Mouse (Mus musculus) cerebellum, postnatal 25 days (tissue): ENCODE results near the gene Dbn1.

ENCODE experiments used
- DNase-seq, 2 experiments: peaks; one replicate each; pipeline ENCODE4 v3.0.0; 2021; ENCODE audit warnings: mixed read lengths in 2 of 2

The Dbn1 gene

DNA sequence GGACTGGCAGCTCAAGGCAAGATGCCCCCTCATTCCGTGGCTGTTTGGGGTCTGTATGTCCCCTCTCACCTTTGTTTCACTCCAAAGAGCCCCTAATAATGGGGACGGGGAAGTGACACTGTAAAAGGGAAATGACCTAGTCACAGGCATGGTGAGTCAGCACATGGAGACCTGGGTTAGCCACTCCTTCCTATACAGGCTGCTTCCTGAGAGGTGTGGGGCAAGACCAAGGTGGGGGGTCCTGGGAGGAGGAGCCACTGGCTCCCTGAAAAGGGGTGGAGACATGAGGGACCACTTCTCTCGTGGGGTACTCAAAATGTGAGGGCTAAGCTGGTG is 22.4 kb upstream of the Dbn1 start:
- DNase-seq, result no peak

GRCm38 (mm10) chr13:55508531-55508930 is 20.6 kb upstream of the Dbn1 start:
- DNase-seq, result no peak

GRCm38 (mm10) chr13:55507877-55508276 is 20.0 kb upstream of the Dbn1 start:
- no peak for DNase-seq

DNA sequence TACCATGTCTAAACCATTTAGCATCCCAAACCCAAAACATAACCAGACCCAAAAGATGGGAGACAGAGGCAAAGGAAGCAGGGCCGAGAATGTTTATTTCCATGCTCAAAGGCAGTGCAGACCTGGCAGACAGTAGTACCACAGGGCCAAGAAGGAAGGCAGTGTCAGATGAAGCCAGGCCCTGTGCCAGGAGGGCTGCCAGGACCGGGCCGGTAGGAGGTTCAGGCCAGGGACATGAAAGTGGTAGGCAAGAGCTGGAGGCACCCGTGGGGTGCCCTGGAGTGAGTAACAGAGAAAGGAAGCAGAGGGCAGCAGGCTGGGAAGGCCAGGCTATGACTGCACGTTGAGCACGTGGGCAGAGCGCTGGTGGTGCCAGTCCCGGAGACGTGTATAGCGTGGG is 18.8 kb upstream of the Dbn1 start:
- DNase-seq, result peak; percentile 58 to 76

GRCm38 (mm10) chr13:55505810-55506209 is 17.9 kb upstream of the Dbn1 start:
- DNase-seq, result no peak

GRCm38 (mm10) chr13:55504390-55504789 is 16.5 kb upstream of the Dbn1 start:
- DNase-seq, result no peak

- no peak for DNase-seq
These were observed 14.5 kb upstream of the Dbn1 start for GRCm38 (mm10) chr13:55502405-55502804.

GRCm38 (mm10) chr13:55500575-55500974 is 12.7 kb upstream of the Dbn1 start:
- no peak for DNase-seq

- no peak for DNase-seq
These were observed 11.0 kb upstream of the Dbn1 start for GRCm38 (mm10) chr13:55498906-55499305.

DNA sequence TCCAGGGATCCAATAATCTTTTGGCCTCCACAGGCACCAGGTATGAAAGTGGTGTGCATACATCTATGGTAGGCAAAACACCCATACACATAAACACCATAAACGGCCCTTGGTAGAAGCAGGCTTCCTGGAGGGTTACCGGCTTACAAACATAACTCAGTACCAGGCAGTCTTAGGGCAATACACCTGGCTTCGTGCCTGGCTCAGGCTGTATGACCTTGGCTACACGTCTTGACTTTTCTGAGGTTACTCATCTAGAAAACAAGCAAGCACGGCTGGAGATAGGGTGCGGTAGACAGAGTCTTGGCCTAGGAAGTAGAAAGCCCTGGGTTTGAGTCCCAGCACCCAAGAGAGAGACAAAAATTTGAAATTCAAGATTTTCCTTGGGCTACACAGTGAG is 8.8 kb upstream of the Dbn1 start:
- no peak for DNase-seq

DNA sequence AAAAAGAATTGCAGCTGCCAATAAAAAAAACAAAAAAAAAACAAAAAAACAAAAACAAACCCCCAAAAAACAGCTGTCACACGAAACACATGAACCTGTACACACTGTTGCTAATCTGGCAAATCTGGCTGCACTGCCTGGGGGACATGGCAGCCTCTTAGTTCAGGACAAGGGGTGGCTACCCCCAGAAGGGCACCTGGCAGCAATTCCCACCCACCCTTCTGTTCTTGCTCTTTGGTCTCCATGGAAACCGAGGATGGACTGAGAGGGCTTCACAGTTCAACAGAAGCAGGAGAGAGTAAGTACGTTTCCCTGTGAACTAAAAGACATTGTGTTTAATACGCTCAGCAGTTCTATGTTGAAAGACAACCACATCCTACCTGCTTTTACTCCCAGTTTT is 7.8 kb upstream of the Dbn1 start:
- DNase-seq, result no peak

GRCm38 (mm10) chr13:55494883-55495621 is 7.1 kb upstream of the Dbn1 start:
- peak; percentile 84 to 88 for DNase-seq

GRCm38 (mm10) chr13:55494257-55494656 is 6.3 kb upstream of the Dbn1 start:
- DNase-seq, result no peak

DNA sequence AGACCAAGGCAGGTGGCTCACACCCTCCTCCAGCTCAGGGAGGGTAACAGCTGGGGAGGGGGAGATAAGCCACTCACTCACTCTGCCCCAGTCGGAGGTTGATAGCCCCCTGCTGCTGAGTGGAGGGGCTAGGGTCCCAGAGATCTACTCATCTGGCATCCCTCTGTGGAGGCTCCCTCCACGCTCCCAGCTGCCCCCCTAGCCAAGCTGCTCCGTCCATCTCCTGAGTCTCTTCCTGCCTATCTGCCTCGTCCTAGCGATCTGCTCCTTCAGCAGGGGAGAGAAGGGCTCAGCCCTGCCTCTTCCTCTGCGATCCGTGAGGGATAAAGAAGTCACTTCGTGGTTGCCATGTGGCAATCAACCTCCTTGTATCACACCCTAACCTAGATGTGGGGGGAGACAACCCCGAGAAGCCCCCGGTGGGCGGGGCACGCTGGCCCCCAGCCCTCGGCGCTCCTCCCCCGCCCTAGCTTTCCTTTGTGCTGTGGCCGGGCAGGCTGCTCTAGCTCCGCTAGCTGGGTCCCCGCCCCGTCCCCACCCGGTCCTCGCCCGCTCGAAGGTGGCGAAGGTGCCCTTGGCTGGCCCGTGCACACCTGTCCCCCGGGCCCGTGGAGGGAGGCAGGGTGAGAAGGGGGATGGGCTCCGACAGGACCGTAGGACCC is 864 bp downstream of the Dbn1 start:
- DNase-seq, result peak in 1 of 2 experiments; percentile 54

- DNase-seq, result peak in 1 of 2 experiments; percentile 47
These were observed 1.7 kb downstream of the Dbn1 start for GRCm38 (mm10) chr13:55486029-55486794.

GRCm38 (mm10) chr13:55484520-55485088 is 3.3 kb downstream of the Dbn1 start:
- DNase-seq, result no peak

DNA sequence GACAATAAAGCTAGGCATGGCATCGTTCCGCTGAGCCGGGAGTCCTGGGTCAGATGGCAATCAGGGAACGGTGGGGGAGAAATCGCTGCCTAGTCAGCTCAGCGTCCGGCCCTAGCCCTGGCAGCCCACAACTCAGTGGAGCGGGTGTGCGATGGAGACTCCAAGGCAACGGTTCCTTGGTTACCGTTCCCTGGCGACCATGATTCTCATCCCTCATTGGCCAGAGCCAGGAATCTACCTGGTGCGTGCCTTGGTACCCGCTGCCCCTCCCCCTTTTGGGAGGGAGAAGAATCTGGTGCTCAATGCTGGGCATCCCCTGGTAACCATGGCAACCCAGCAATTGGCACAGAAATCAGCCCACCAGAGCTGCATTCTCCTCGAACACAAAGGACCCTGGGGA is 4.3 kb downstream of the Dbn1 start:
- DNase-seq, result peak; percentile 32 to 42

DNA sequence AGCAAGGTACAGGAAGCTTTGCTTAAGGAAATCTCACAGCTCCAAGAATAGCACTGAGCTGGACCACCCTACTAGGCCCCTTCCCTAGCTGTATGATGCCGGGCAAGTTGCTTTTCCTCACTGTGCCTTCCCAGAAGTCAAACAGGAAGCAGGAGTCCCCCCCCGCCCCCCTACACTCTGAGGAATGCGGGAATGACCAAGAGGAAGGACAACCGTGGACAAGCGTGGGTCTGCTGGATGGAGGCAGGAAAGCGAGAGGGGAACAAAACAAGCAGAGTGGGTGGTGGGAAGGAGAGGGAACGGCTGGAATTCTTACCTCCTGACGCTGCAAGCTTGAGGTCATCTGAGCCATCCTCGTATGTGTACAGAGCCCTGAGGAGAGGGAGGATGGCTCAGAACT is 4.8 kb downstream of the Dbn1 start:
- DNase-seq, result no peak

DNA sequence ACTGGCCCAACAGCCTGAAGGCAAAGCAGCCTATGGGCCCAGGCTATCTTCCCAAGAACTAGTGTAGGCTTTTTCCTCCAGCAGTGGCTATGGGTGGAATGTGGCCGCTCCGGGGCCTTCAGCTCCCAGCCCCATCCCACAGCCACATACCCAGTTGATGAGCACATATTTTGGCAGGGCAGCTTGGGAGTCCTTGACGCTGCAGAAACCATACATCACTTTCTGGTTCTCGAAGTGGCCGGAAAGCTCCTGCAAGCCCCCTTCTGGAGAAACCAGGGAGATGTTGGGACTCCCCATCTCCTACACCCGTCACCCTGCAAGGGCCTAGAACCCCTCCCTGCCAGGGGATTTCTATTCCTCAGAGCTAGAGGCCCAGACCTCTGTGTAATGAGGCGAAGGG is 5.4 kb downstream of the Dbn1 start:
- DNase-seq, result no peak

GRCm38 (mm10) chr13:55479929-55480328 is 8.0 kb downstream of the Dbn1 start:
- no peak for DNase-seq

DNA sequence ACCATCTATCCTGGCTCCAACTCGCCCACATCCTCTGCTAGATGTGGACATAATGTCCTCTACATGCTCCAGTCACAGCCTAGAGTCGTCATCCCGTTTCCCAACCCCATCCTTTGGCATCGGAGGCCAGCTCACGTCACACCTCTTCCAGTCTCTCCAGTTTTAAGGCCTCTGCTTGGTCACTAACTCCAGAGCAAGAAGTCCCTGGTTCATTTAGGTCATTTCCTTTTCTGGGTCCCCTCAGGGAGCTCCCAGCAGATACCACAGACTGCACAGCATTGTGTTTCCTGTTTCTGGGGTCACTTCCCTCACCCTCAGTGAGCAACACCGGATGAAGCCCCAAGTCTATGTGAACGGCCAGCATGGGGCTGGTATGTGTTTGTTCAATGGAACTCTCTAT is 8.9 kb downstream of the Dbn1 start:
- no peak for DNase-seq

GRCm38 (mm10) chr13:55478036-55478435 is 9.9 kb downstream of the Dbn1 start:
- DNase-seq, result peak in 1 of 2 experiments; percentile 58

DNA sequence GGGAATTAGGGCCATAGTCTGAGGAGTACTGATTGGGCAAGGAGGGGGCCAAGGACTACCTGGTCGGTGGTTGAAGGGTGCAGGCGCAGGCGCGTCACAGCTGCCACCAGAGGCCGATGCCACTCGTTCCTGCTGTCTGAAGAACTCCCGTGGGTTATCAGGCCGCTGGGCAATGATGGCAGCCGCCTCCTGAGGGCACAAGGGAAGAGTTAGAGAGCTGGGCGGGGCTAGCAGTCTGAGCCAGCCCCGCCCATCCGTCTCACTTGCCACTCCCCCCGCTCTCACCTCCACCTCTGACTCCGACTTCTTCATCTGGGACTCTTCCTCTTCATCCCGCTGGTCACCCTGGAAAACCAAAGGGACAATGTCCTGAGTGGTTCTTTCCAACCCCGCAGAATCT is 10.4 kb downstream of the Dbn1 start:
- DNase-seq, result no peak

- DNase-seq, result no peak
These were observed 11.7 kb downstream of the Dbn1 start for GRCm38 (mm10) chr13:55476256-55476655.
